Mouse (Mus musculus) myocyte (in vitro differentiated cells): ENCODE measurements around the gene Mrtfa.

ENCODE experiments used
- CEBPB ChIP-seq: IDR thresholded peaks from 2 replicates; pipeline ENCODE4 v1.6.1; 2011; ENCODE audit warnings: mild to moderate bottlenecking, moderate library complexity; ENCODE audit not compliant: poor library complexity, insufficient read depth, severe bottlenecking
- E2F4 ChIP-seq: IDR thresholded peaks from one replicate; pipeline ENCODE4 v1.6.1; 2011; ENCODE audit warnings: mild to moderate bottlenecking, control low read depth, moderate library complexity; ENCODE audit not compliant: insufficient read depth
- MAX ChIP-seq: IDR thresholded peaks from one replicate; pipeline ENCODE4 v1.6.1; 2011; ENCODE audit warnings: low read depth, mild to moderate bottlenecking, control low read depth
- MYOD1 ChIP-seq, 3 experiments: IDR thresholded peaks; one replicate each; pipeline ENCODE4 v1.6.1; 2011; ENCODE audit warnings: control low read depth in 2 of 3, low read depth in 2 of 3, mild to moderate bottlenecking in 2 of 3, moderate library complexity in 1 of 3; ENCODE audit not compliant: insufficient read length in 2 of 3, control insufficient read depth in 1 of 3
- MYOG ChIP-seq, 3 experiments: IDR thresholded peaks; one replicate each; pipeline ENCODE4 v1.6.1; 2011; ENCODE audit warnings: control low read depth in 2 of 3, low read depth in 2 of 3, mild to moderate bottlenecking in 2 of 3; ENCODE audit not compliant: insufficient read length in 2 of 3, control insufficient read depth in 1 of 3, insufficient read depth in 1 of 3
- POLR2A ChIP-seq: IDR thresholded peaks from one replicate; pipeline ENCODE4 v1.6.1; 2011; ENCODE audit warnings: low read depth, mild to moderate bottlenecking, control low read depth, moderate library complexity; ENCODE audit not compliant: insufficient read length
- POLR2AphosphoS2 ChIP-seq: IDR thresholded peaks from one replicate; pipeline ENCODE4 v1.6.1; 2011; ENCODE audit warnings: low read depth, control low read depth; ENCODE audit not compliant: insufficient read length
- REST ChIP-seq: IDR thresholded peaks from one replicate; pipeline ENCODE4 v1.6.1; 2011; ENCODE audit warnings: mild to moderate bottlenecking, control low read depth, moderate library complexity; ENCODE audit not compliant: insufficient read depth, insufficient read length
- SRF ChIP-seq: IDR thresholded peaks from one replicate; pipeline ENCODE4 v1.6.1; 2011; ENCODE audit warnings: low read depth; ENCODE audit not compliant: control insufficient read depth, insufficient read length
- TCF12 ChIP-seq: IDR thresholded peaks from one replicate; pipeline ENCODE4 v1.6.1; 2011; ENCODE audit warnings: mild to moderate bottlenecking, control low read depth; ENCODE audit not compliant: poor library complexity, insufficient read depth, severe bottlenecking
- TCF3 ChIP-seq: IDR thresholded peaks from one replicate; pipeline ENCODE4 v1.6.1; 2011; ENCODE audit warnings: low read depth, control low read depth; ENCODE audit not compliant: insufficient read length
- USF1 ChIP-seq: IDR thresholded peaks from one replicate; pipeline ENCODE4 v1.6.1; 2011; ENCODE audit warnings: low read depth, mild to moderate bottlenecking, control low read depth, moderate library complexity

- TF ChIP-seq POLR2AphosphoS2 (no peak), E2F4 (no peak), POLR2A (no peak), CEBPB (no peak), USF1 (no peak), TCF12 (no peak), MAX (no peak), SRF (no peak), MYOG (IDR thresholded peaks at IDR 0.05; ENCODE audit: control insufficient read depth in 1 of 3, insufficient read depth in 1 of 3, insufficient read length in 2 of 3, low read depth in 2 of 3) (no peak), MYOD1 (IDR thresholded peaks at IDR 0.05; ENCODE audit: control insufficient read depth in 1 of 3, insufficient read length in 2 of 3, low read depth in 2 of 3) (no peak), TCF3 (no peak), REST (no peak)
These were observed 157.5 kb downstream of the Mrtfa start for GRCm38 (mm10) chr15:81032941-81033629.
